Mouse (Mus musculus) hindbrain, embryonic 12.5 days (tissue): ENCODE measurements at regions not wholly inside any gene's neighbourhood (a gene's known extent, or its start where the extent isn't known, plus 50 kb on each side); places are given as distances from the start of the nearest gene placed in this dataset.
A peak's percentile ranks its signal among the peaks of the same experiment; 100 is the strongest.

ENCODE experiments used
- ATAC-seq: fragments of 200-750 bp; cut with Nextera tagmentation; 2 replicates; pipeline ENCODE4 v1.8.0; 2017; ENCODE audit warnings: moderate TSS enrichment; ENCODE audit not compliant: low FRiP score
- H3K27ac ChIP-seq: fragments of 300-500 bp; sonication (generic); 2 replicates; pipeline ENCODE4 v1.5.1; 2016; ENCODE audit warnings: mild to moderate bottlenecking
- H3K27me3 ChIP-seq: fragments of 300-500 bp; sonication (generic); 2 replicates; pipeline ENCODE4 v1.6.1; 2016; ENCODE audit warnings: mild to moderate bottlenecking
- H3K36me3 ChIP-seq: fragments of 300-500 bp; sonication (generic); 2 replicates; pipeline ENCODE4 v1.6.1; 2016; ENCODE audit warnings: mild to moderate bottlenecking
- H3K4me1 ChIP-seq: fragments of 300-500 bp; sonication (generic); 2 replicates; pipeline ENCODE4 v1.6.1; 2016
- H3K4me2 ChIP-seq: fragments of 300-500 bp; sonication (generic); replicated peaks from 2 replicates; pipeline ENCODE4 v1.6.1; 2016; ENCODE audit warnings: mild to moderate bottlenecking
- H3K4me3 ChIP-seq: fragments of 300-500 bp; sonication (generic); 2 replicates; pipeline ENCODE4 v1.5.1; 2016; ENCODE audit warnings: mild to moderate bottlenecking
- H3K9ac ChIP-seq: fragments of 300-500 bp; sonication (generic); 2 replicates; pipeline ENCODE4 v1.6.1; 2016; ENCODE audit warnings: mild to moderate bottlenecking, moderate library complexity
- H3K9me3 ChIP-seq: fragments of 300-500 bp; sonication (generic); replicated peaks from 2 replicates; pipeline ENCODE4 v1.6.1; 2016; ENCODE audit warnings: mild to moderate bottlenecking
- WGBS: fragments of 180-500 bp; shearing (Covaris S2); methylation state at CpG from one replicate; pipeline ENCODE4 v1.1.7; 2016; 5-methylcytosine and 5-hydroxymethylcytosine counted together

DNA sequence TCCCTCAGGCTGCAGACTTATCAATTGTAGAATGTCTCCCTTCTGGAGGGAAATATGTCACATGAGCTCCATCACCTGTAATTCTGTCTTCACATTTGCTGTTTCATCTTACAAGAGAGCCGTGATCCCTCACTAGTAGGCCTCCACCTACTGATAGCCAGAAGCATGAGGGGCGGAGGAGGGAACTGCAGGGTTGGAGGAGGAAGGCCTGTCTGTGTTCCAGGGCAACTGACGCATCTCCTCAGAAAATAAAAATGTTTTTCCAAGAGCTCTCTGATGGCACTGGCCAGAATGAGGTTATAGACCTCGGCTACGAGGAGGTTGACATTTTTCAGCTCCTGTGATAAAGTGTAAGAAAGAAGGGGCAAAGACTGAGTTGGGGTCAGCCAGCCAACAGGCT, 257.0 kb downstream of the Enc1 start:
- Histone ChIP-seq H3K36me3 (no peaks in the 10 kb centered on the region), H3K4me3 (no peak overlapping the region), H3K4me1 (peaks cover 8% of the 10 kb centered on the region), H3K27ac (no peak overlapping the region), H3K27me3 (no peaks in the 10 kb centered on the region), H3K9me3 (no peaks in the 10 kb centered on the region), H3K4me2 (no peak overlapping the region), H3K9ac (no peak overlapping the region)
- WGBS, result 86% methylated on average over 5 of the region's 5 CpGs
- ATAC-seq, result no peak

DNA sequence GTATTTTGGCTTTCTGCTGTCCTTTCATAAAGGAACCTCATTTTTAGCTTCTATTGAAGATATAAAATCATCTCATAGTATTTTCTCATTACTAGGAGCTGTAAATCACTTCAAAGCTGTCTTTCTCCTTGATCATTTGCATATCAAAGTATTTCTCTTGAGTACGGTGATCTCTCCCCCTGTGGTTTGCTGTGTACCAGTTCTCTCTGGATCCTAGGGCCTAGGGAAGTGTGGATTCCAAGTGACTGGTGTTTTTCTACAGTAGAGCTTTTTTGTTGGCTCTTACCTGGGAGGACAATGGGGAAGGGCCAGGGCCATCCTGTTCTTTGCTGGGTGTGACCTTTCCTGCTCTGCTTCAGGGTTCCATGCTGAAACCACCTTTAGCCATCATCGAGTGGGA, 253.9 kb downstream of the Enc1 start:
- Histone ChIP-seq H3K36me3 (no peaks in the 10 kb centered on the region), H3K9ac (no peak overlapping the region), H3K27me3 (no peaks in the 10 kb centered on the region), H3K4me2 (no peak overlapping the region), H3K9me3 (no peaks in the 10 kb centered on the region), H3K4me1 (peaks cover 17% of the 10 kb centered on the region), H3K4me3 (no peak overlapping the region), H3K27ac (no peak overlapping the region)
- no peak for ATAC-seq
- 72% methylated on average over 2 of the region's 2 CpGs for WGBS

DNA sequence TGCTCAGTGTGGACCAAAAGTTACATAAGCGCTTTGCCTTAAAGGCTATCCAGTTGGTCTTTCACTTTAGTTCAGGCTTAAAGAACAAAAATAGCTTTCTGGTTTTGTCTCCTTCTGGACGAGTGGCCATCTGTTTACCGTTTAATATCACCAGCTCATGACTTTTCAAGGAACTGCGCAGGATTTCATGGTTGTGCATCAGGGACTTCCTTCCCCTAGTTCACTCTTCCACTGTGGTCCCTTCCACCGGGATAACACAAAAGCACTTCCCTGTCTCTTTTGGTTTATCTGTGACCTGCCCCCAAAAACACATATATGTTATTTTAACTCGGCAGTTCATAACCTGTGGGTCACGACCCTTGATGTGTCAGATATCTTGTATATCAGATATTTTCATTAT, 252.9 kb downstream of the Enc1 start:
- H3K36me3 ChIP-seq, result no peaks in the 10 kb centered on the region
- no peak overlapping the region for H3K4me3 ChIP-seq
- no peaks in the 10 kb centered on the region for H3K27me3 ChIP-seq
- WGBS, result 84% methylated on average over 7 of the region's 7 CpGs
- H3K9ac ChIP-seq, result no peak overlapping the region
- H3K27ac ChIP-seq, result no peak overlapping the region
- no peak for ATAC-seq
- H3K4me2 ChIP-seq, result no peak overlapping the region
- no peaks in the 10 kb centered on the region for H3K9me3 ChIP-seq
- peaks cover 22% of the 10 kb centered on the region for H3K4me1 ChIP-seq

DNA sequence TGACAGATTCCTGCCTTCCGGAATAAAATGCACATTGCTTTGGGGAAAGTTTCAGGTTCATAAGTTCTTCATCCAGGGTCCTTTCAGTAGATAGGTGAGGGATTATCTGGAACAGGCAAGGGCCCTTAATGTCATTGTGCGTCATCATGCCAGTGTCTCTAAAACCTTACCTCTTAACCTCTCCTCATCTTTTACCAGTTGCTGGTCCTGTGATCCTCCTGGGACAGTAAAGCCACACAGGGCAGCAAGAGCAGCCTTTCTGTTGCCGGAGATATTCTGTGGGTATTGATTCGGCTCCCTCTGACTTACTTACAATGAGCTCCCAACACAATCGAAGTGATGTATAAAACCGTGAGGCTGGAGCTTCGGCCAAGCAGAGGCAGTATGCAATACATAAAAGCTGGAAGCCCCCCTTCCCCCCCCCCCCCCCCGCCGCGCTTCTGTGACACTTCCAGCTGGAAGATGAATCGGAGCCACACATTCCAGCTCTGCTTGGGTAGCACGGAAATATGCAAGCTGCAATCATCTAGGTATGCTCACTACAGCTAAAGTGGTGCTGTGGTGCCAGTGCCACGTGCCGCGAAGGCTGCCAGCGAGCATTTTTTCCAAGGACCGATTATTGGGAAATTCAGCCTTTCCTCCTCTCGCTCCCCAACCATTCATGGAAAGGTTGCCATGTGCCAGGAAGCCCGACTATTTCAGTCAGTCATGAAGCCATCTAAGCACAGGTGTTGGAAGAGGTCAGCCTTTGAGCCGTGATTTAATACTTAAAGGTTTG, 252.2 kb downstream of the Enc1 start:
- WGBS, result 64% methylated on average over 18 of the region's 20 CpGs
- no peak overlapping the region for H3K27ac ChIP-seq
- no peak for ATAC-seq

DNA sequence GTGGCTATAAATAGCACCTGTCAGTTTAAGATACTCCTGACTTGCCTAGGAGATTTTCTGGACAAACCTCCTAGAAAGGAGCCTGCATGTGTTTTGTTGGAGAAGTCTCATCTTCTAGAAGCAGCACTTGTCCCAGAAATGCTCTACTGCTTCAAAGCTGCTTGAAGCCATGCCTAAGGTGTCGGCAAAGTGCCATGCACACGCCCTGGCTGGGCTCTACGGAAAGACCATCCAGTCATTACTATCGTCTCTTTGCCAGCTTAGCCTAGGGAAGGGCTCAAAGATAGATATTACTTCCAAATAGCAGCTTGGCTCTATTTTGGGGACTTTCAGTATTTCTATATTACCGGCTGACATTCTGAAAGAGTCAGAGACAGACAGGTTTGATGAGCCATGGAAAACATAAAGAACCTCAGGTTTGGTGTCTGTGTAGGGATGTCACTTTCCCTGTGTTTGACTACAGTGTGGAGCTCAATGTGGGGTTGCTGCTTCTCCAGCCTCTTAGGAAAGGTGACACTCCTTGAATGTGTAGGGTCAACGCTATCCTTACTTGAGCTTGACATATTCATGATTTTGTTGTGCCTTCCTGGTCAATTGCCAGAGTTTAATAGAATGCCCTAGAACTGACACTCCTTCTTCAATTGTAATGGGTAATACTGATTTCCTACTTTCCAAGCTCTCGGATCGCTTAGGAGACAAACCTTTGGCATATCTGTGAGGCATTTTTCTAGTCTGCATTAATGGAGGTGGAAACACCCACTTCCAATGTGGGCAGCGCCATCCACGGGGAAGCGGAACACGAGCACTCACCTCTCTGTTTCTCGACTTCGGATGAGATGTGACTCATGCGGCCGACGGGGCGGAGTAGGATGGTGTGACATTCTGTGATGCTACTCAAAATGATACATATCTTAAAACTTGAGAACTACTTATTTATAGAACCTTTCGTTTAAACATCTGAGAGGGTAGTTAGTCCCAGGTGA, 251.3 kb downstream of the Enc1 start:
- Histone ChIP-seq H3K36me3 (no peaks in the 10 kb centered on the region), H3K27me3 (no peaks in the 10 kb centered on the region), H3K4me3 (no peak overlapping the region), H3K9me3 (no peaks in the 10 kb centered on the region), H3K27ac (no peak overlapping the region), H3K4me2 (no peak overlapping the region), H3K9ac (no peak overlapping the region), H3K4me1 (peaks cover 31% of the 10 kb centered on the region)
- WGBS, result 94% methylated on average over 19 of the region's 19 CpGs
- no peak for ATAC-seq

More for the DNA sequence above, 252.2 kb downstream of the Enc1 start:
- H3K27me3 ChIP-seq, result no peaks in the 10 kb centered on the region
- H3K9me3 ChIP-seq, result no peaks in the 10 kb centered on the region
- H3K4me2 ChIP-seq, result no peak overlapping the region
- H3K4me1 ChIP-seq, result peaks cover 27% of the 10 kb centered on the region
- H3K9ac ChIP-seq, result no peak overlapping the region
- H3K36me3 ChIP-seq, result no peaks in the 10 kb centered on the region
- no peak overlapping the region for H3K4me3 ChIP-seq

DNA sequence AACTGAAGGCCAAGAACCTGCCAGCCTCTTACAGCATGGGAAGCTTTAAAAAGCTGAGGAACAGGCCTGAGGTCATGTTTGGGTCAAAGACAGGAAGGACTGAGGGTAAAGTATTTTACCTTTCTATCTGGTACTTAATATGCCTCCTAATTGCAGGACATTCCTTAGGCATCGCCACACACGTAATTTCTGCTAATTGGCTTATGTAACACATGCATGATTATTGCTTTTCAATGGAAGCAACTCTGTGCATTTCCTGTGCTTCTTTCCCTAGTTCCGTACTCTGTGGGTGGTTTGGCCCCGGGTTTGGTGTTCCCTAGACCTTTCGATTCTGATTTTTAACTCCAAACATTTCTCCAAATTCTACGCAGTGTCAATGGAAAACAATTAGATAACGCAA, 249.2 kb downstream of the Enc1 start:
- ATAC-seq, result no peak
- no peak overlapping the region for H3K9ac ChIP-seq
- H3K4me3 ChIP-seq, result no peak overlapping the region
- H3K27me3 ChIP-seq, result no peaks in the 10 kb centered on the region
- no peak overlapping the region for H3K4me2 ChIP-seq
- WGBS, result 78% methylated on average over 7 of the region's 7 CpGs
- H3K36me3 ChIP-seq, result no peaks in the 10 kb centered on the region
- no peak overlapping the region for H3K27ac ChIP-seq
- peaks cover 31% of the 10 kb centered on the region for H3K4me1 ChIP-seq
- H3K9me3 ChIP-seq, result no peaks in the 10 kb centered on the region

DNA sequence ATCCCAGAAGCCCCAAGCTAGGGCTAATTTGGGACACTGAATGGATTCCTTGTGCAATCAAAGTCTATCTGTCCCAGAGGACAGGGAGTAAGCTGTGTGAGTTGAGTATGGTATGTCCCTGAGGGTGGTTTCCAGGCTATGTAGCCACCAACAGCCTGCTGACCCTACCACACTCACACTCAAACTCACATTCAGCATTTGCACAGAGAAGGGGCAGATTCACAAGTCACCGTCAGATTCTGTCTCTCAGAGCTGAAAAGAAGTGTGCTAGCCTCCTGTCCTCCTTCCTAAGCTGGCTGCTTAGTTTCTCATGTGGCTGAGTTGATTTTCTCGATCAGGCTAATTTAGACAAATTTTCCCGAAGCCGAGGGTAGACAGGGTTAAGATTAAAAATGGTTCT, 248.8 kb downstream of the Enc1 start:
- H3K36me3 ChIP-seq, result no peaks in the 10 kb centered on the region
- H3K27me3 ChIP-seq, result no peaks in the 10 kb centered on the region
- peaks cover 33% of the 10 kb centered on the region for H3K4me1 ChIP-seq
- no peak overlapping the region for H3K4me2 ChIP-seq
- no peak for ATAC-seq
- H3K27ac ChIP-seq, result no peak overlapping the region
- no peak overlapping the region for H3K9ac ChIP-seq
- WGBS, result 74% methylated on average over 4 of the region's 4 CpGs
- H3K4me3 ChIP-seq, result no peak overlapping the region
- H3K9me3 ChIP-seq, result no peaks in the 10 kb centered on the region

DNA sequence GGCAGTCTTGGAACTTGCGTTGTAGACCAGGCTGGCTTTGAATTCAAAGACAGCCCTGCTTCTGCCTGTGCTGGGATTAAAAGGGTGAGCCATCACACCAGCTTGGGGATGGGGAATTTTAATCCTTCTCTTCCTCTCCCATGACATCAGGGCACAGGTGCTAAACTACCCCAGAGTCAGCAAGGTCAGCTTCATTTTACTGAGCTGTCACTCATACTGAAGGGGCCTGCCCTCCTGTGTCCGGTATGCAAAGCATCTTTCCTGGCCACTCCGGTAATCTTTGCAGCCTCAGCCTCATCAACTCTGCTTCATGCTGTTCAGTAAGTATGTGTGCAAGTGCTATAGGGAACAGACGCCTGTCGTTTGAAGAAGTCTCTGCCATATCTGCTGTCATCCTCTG, 248.1 kb downstream of the Enc1 start:
- no peak overlapping the region for H3K4me2 ChIP-seq
- no peak overlapping the region for H3K4me3 ChIP-seq
- ATAC-seq, result peak; percentile 51; the same call in 1 of the 2 replicates
- no peak overlapping the region for H3K9ac ChIP-seq
- H3K4me1 ChIP-seq, result peaks cover 34% of the 10 kb centered on the region
- H3K27me3 ChIP-seq, result no peaks in the 10 kb centered on the region
- no peaks in the 10 kb centered on the region for H3K9me3 ChIP-seq
- no peaks in the 10 kb centered on the region for H3K36me3 ChIP-seq
- WGBS, result 45% methylated on average over 5 of the region's 5 CpGs
- peak overlapping the region; percentile 30; the same call in 1 of the 2 replicates for H3K27ac ChIP-seq

DNA sequence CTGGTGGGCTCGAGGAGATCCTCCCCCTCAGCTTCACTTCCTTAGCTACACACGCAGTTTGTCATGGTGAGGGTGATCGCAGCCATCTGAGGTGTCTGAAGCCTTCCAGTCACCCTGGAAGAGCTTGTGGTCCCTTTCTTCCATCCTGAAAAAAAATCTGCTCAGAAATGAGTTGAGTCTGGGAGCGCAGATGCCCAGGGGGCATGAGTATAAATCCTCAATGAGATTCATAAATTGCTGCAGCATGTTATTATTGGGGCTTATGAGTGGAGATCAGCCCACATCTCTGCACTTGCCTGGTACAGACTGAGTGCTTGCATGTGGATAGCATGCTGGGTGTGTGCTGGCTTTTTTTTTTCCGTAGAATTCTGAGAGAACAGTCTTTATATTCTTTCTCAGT, 247.6 kb downstream of the Enc1 start:
- Histone ChIP-seq H3K4me1 (peaks cover 34% of the 10 kb centered on the region), H3K9ac (no peak overlapping the region), H3K27me3 (no peaks in the 10 kb centered on the region), H3K27ac (peak overlapping the region; percentile 32; the same call in 1 of the 2 replicates), H3K36me3 (no peaks in the 10 kb centered on the region), H3K4me2 (no peak overlapping the region), H3K9me3 (no peaks in the 10 kb centered on the region), H3K4me3 (no peak overlapping the region)
- no peak for ATAC-seq
- 76% methylated on average over 5 of the region's 5 CpGs for WGBS

DNA sequence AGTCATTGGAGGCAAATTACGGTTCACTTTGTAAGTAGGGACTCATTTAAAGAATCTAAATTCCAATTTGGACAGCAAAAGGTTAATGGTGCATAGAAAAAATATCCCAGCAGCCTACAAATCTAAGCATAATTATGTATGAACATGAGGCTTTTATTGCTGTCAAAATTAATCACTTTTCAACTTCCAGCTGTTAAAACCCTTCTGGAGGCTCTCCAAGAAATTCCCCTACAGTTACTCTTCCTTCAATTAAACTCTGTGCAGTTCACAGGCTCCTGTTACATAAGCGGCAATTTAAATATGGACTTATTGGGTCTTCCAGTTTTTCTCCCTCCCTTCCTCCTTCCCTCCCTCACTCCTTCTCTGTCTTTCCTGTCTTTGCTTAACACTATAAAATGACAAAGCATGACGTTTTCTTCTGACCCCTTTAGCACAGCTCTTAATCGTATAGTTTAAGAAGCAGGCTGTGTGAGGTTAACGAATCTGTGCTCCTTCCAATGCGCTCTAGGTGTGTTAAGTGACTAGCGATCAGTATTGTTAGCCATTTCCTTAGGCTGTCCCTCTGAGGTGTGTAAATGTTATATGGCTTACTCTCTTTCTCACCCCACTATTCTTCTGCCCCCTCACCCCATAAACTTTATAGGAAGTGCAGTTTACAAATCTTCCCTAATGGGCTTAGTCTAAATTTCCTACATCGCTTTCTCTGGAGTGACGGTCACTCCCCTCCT, 247.0 kb downstream of the Enc1 start:
- Histone ChIP-seq H3K4me1 (peaks cover 30% of the 10 kb centered on the region), H3K4me2 (no peak overlapping the region), H3K27me3 (no peaks in the 10 kb centered on the region), H3K9ac (no peak overlapping the region), H3K27ac (peak overlapping the region; percentile 32; the same call in 1 of the 2 replicates), H3K9me3 (no peaks in the 10 kb centered on the region), H3K4me3 (no peak overlapping the region), H3K36me3 (no peaks in the 10 kb centered on the region)
- 72% methylated on average over 9 of the region's 9 CpGs for WGBS
- ATAC-seq, result no peak

DNA sequence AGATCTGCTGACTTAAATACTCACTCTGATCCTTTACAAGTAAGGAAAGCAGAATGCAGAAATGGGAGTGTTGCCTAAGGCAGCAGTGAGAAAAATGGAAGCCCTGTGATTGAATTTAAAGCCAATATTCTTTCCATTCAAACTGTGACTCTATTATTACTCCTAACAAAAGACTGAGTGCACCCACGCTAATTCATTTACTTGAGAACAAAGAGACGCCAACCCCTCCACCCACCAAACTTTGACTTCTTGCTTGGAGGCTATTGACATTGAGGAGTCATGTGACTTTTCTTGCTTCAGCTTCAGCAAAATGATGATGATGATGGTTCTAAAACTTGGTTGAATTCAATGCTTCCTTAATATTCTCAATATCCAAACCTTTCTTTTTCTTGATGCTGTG, 245.6 kb downstream of the Enc1 start:
- no peaks in the 10 kb centered on the region for H3K36me3 ChIP-seq
- H3K27me3 ChIP-seq, result no peaks in the 10 kb centered on the region
- H3K4me1 ChIP-seq, result peaks cover 28% of the 10 kb centered on the region
- no peak overlapping the region for H3K27ac ChIP-seq
- 42% methylated on average over 2 of the region's 2 CpGs for WGBS
- no peaks in the 10 kb centered on the region; the same call in 1 of the 2 replicates for H3K9me3 ChIP-seq
- H3K9ac ChIP-seq, result no peak overlapping the region
- H3K4me2 ChIP-seq, result no peak overlapping the region
- ATAC-seq, result no peak
- H3K4me3 ChIP-seq, result no peak overlapping the region

DNA sequence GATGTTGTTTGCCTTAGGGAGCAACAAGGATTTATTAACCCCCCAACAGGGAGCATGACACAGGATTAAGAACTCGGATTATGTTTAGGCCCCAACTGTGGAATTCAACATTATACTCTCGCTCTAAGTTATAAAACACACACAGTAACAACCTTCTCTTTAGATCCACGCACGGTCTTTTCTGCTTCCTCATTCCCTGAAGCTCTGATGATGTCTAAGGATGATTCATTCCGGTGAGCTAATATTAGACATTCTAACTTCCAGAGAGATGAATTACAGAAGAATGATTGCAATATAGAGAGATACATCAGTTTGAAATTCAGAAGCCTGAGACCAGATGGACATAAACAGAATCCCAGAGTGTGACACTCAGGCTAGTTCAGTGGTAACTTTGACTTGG, 245.0 kb downstream of the Enc1 start:
- Histone ChIP-seq H3K27me3 (no peaks in the 10 kb centered on the region), H3K9ac (no peak overlapping the region), H3K9me3 (no peaks in the 10 kb centered on the region; the same call in 1 of the 2 replicates), H3K36me3 (no peaks in the 10 kb centered on the region), H3K27ac (no peak overlapping the region), H3K4me2 (no peak overlapping the region), H3K4me3 (no peak overlapping the region), H3K4me1 (peaks cover 26% of the 10 kb centered on the region)
- WGBS, result 89% methylated on average over 5 of the region's 5 CpGs
- no peak for ATAC-seq
